Mouse (Mus musculus) neural tube, embryonic 12.5 days (tissue): Measurements from ENCODE around the gene Cyp27b1. TPM values are rescaled to one million over a fixed set of nuclear protein-coding genes. Genes with fewer than 3 reads are reported as not detected.

Source experiments
- ATAC-seq: fragments of 200-750 bp; cut with Nextera tagmentation; 2 replicates; pipeline ENCODE4 v1.8.0; 2017; ENCODE audit warnings: low read depth, mild to moderate bottlenecking, moderate TSS enrichment, moderate library complexity; ENCODE audit not compliant: low FRiP score
- H3K27ac ChIP-seq: fragments of 300-500 bp; sonication (generic); 2 replicates; pipeline ENCODE4 v1.5.1; 2016
- H3K27me3 ChIP-seq: fragments of 300-500 bp; sonication (generic); replicated peaks from 2 replicates; pipeline ENCODE4 v1.6.1; 2016; ENCODE audit warnings: mild to moderate bottlenecking
- H3K36me3 ChIP-seq: fragments of 300-500 bp; sonication (generic); 2 replicates; pipeline ENCODE4 v1.6.1; 2016; ENCODE audit warnings: mild to moderate bottlenecking
- H3K4me1 ChIP-seq: fragments of 300-500 bp; sonication (generic); 2 replicates; pipeline ENCODE4 v1.6.1; 2016
- H3K4me2 ChIP-seq: fragments of 300-500 bp; sonication (generic); replicated peaks from 2 replicates; pipeline ENCODE4 v1.6.1; 2016; ENCODE audit warnings: mild to moderate bottlenecking
- H3K4me3 ChIP-seq: fragments of 300-500 bp; sonication (generic); 2 replicates; pipeline ENCODE4 v1.5.1; 2016
- H3K9ac ChIP-seq: fragments of 300-500 bp; sonication (generic); 2 replicates; pipeline ENCODE4 v1.6.1; 2016; ENCODE audit warnings: mild to moderate bottlenecking
- H3K9me3 ChIP-seq: fragments of 300-500 bp; sonication (generic); 2 replicates; pipeline ENCODE4 v1.6.1; 2016; ENCODE audit warnings: mild to moderate bottlenecking
- WGBS: fragments of 180-500 bp; shearing (Covaris S2); methylation state at CpG from one replicate; pipeline ENCODE4 v1.1.7; 2016; 5-methylcytosine and 5-hydroxymethylcytosine counted together
- polyA plus RNA-seq: library from polyadenylated mRNA; unstranded; fragments of >200 nt; fragmentation: Nextera tagmentation; extraction: Ambion mirVana; gene quantifications from 2 replicates; pipeline ENCODE4 v1.2.1, GENCODE M21; 2016

The Cyp27b1 gene
- polyA plus RNA-seq, 1 experiment from 2014 or later, result 0.25 TPM

- no peak overlapping the region for H3K9ac ChIP-seq
- no peaks in the 10 kb centered on the region for H3K36me3 ChIP-seq
- WGBS, result 64% methylated on average over 5 of the region's 5 CpGs
- no peak for ATAC-seq
- no peak overlapping the region for H3K4me3 ChIP-seq
- H3K27ac ChIP-seq, result no peak overlapping the region
- no peak overlapping the region for H3K4me2 ChIP-seq
- no peaks in the 10 kb centered on the region for H3K9me3 ChIP-seq
- H3K4me1 ChIP-seq, result peaks cover 34% of the 10 kb centered on the region
- peaks cover 80% of the 10 kb centered on the region for H3K27me3 ChIP-seq
Observed at GRCm38 (mm10) chr10:127083915-127084306, 35.9 kb downstream of the Cyp27b1 start.

- no peaks in the 10 kb centered on the region for H3K9me3 ChIP-seq
- H3K27me3 ChIP-seq, result peaks cover 81% of the 10 kb centered on the region
- no peak overlapping the region for H3K9ac ChIP-seq
- no peak overlapping the region for H3K27ac ChIP-seq
- WGBS, result 82% methylated on average over 9 of the region's 9 CpGs
- H3K4me2 ChIP-seq, result no peak overlapping the region
- H3K4me1 ChIP-seq, result peaks cover 23% of the 10 kb centered on the region
- no peaks in the 10 kb centered on the region for H3K36me3 ChIP-seq
- H3K4me3 ChIP-seq, result no peak overlapping the region
- no peak for ATAC-seq
Observed at GRCm38 (mm10) chr10:127085052-127085451, 37.0 kb downstream of the Cyp27b1 start.

GRCm38 (mm10) chr10:127085633-127086032 is 37.6 kb downstream of the Cyp27b1 start:
- no peak overlapping the region for H3K4me2 ChIP-seq
- no peaks in the 10 kb centered on the region for H3K36me3 ChIP-seq
- H3K27ac ChIP-seq, result no peak overlapping the region
- H3K4me1 ChIP-seq, result peaks cover 19% of the 10 kb centered on the region
- peaks cover 81% of the 10 kb centered on the region for H3K27me3 ChIP-seq
- no peak overlapping the region for H3K9ac ChIP-seq
- no peak for ATAC-seq
- no peak overlapping the region for H3K4me3 ChIP-seq
- WGBS, result 77% methylated on average over 6 of the region's 6 CpGs
- no peaks in the 10 kb centered on the region for H3K9me3 ChIP-seq

- peak overlapping the region; percentile 13 for H3K4me3 ChIP-seq
- H3K4me1 ChIP-seq, result peaks cover 17% of the 10 kb centered on the region
- WGBS, result 8% methylated on average over 57 of the region's 57 CpGs
- 0 out of 2 replicates have a peak overlapping the region, but pooled peaks have one; percentile 26 for H3K9ac ChIP-seq
- peak overlapping the region; percentile 50 for H3K4me2 ChIP-seq
- no peaks in the 10 kb centered on the region for H3K9me3 ChIP-seq
- H3K36me3 ChIP-seq, result peaks cover 11% of the 10 kb centered on the region
- no peak for ATAC-seq
- peaks cover 68% of the 10 kb centered on the region for H3K27me3 ChIP-seq
- H3K27ac ChIP-seq, result no peak overlapping the region
Observed at GRCm38 (mm10) chr10:127090560-127091411, 42.7 kb downstream of the Cyp27b1 start.

GRCm38 (mm10) chr10:127091507-127092396 is 43.7 kb downstream of the Cyp27b1 start:
- ATAC-seq, result peak; percentile 41; the same call in 1 of the 2 replicates
- Histone ChIP-seq H3K36me3 (peaks cover 20% of the 10 kb centered on the region), H3K4me1 (peaks cover 17% of the 10 kb centered on the region), H3K27ac (no peak overlapping the region), H3K4me2 (peak overlapping the region; percentile 50), H3K27me3 (peaks cover 67% of the 10 kb centered on the region), H3K9ac (peak overlapping the region; percentile 26; the same call in 1 of the 2 replicates), H3K4me3 (peak overlapping the region; percentile 13), H3K9me3 (no peaks in the 10 kb centered on the region)
- WGBS, result 6% methylated on average over 51 of the region's 51 CpGs

GRCm38 (mm10) chr10:127092742-127093141 is 44.7 kb downstream of the Cyp27b1 start:
- Histone ChIP-seq H3K36me3 (peaks cover 28% of the 10 kb centered on the region), H3K4me1 (peaks cover 17% of the 10 kb centered on the region), H3K9me3 (no peaks in the 10 kb centered on the region), H3K9ac (no peak overlapping the region), H3K27me3 (peaks cover 57% of the 10 kb centered on the region), H3K27ac (no peak overlapping the region), H3K4me2 (no peak overlapping the region), H3K4me3 (no peak overlapping the region)
- no peak for ATAC-seq
- 64% methylated on average over 4 of the region's 4 CpGs for WGBS

- no peak overlapping the region for H3K27ac ChIP-seq
- H3K27me3 ChIP-seq, result peaks cover 41% of the 10 kb centered on the region
- peaks cover 17% of the 10 kb centered on the region for H3K4me1 ChIP-seq
- no peak for ATAC-seq
- H3K4me2 ChIP-seq, result no peak overlapping the region
- H3K9ac ChIP-seq, result no peak overlapping the region
- peaks cover 44% of the 10 kb centered on the region for H3K36me3 ChIP-seq
- H3K4me3 ChIP-seq, result no peak overlapping the region
- 63% methylated on average over 7 of the region's 7 CpGs for WGBS
- H3K9me3 ChIP-seq, result no peaks in the 10 kb centered on the region
Observed at GRCm38 (mm10) chr10:127094382-127094802, 46.3 kb downstream of the Cyp27b1 start.

GRCm38 (mm10) chr10:127098514-127098913 is 50.5 kb downstream of the Cyp27b1 start:
- Histone ChIP-seq H3K27ac (no peak overlapping the region), H3K9me3 (no peaks in the 10 kb centered on the region), H3K4me1 (no peaks in the 10 kb centered on the region), H3K4me2 (no peak overlapping the region), H3K36me3 (peaks cover 53% of the 10 kb centered on the region), H3K9ac (no peak overlapping the region), H3K27me3 (0 out of 2 replicates have a peak, but pooled peaks cover 3% of the 10 kb centered on the region), H3K4me3 (no peak overlapping the region)
- ATAC-seq, result no peak
- WGBS, result 81% methylated on average over 20 of the region's 20 CpGs

- H3K9me3 ChIP-seq, result no peaks in the 10 kb centered on the region
- 0 out of 2 replicates have a peak, but pooled peaks cover under 1% of the 10 kb centered on the region for H3K27me3 ChIP-seq
- H3K4me2 ChIP-seq, result no peak overlapping the region
- no peaks in the 10 kb centered on the region for H3K4me1 ChIP-seq
- no peak overlapping the region for H3K27ac ChIP-seq
- 95% methylated on average over 10 of the region's 10 CpGs for WGBS
- ATAC-seq, result no peak
- H3K9ac ChIP-seq, result no peak overlapping the region
- no peak overlapping the region for H3K4me3 ChIP-seq
- peaks cover 55% of the 10 kb centered on the region for H3K36me3 ChIP-seq
Observed at GRCm38 (mm10) chr10:127099191-127099590, 51.1 kb downstream of the Cyp27b1 start.

- H3K9ac ChIP-seq, result no peak overlapping the region
- H3K27ac ChIP-seq, result no peak overlapping the region
- H3K9me3 ChIP-seq, result no peaks in the 10 kb centered on the region
- no peak for ATAC-seq
- H3K4me2 ChIP-seq, result no peak overlapping the region
- no peaks in the 10 kb centered on the region for H3K4me1 ChIP-seq
- 93% methylated on average over 15 of the region's 15 CpGs for WGBS
- H3K36me3 ChIP-seq, result peaks cover 57% of the 10 kb centered on the region
- no peaks in the 10 kb centered on the region for H3K27me3 ChIP-seq
- H3K4me3 ChIP-seq, result no peak overlapping the region
Observed at GRCm38 (mm10) chr10:127099868-127100267, 51.8 kb downstream of the Cyp27b1 start.

GRCm38 (mm10) chr10:127100414-127100813 is 52.4 kb downstream of the Cyp27b1 start:
- H3K36me3 ChIP-seq, result peaks cover 54% of the 10 kb centered on the region
- WGBS, result 92% methylated on average over 8 of the region's 8 CpGs

GRCm38 (mm10) chr10:127101151-127101550 is 53.1 kb downstream of the Cyp27b1 start:
- Histone ChIP-seq H3K4me2 (no peak overlapping the region), H3K36me3 (peaks cover 51% of the 10 kb centered on the region), H3K9ac (no peak overlapping the region), H3K27me3 (no peaks in the 10 kb centered on the region), H3K4me1 (no peaks in the 10 kb centered on the region), H3K27ac (no peak overlapping the region), H3K4me3 (no peak overlapping the region), H3K9me3 (no peaks in the 10 kb centered on the region)
- ATAC-seq, result no peak
- 84% methylated on average over 6 of the region's 6 CpGs for WGBS

More at GRCm38 (mm10) chr10:127100414-127100813, 52.4 kb downstream of the Cyp27b1 start:
- no peak overlapping the region for H3K4me2 ChIP-seq
- H3K9me3 ChIP-seq, result no peaks in the 10 kb centered on the region
- no peaks in the 10 kb centered on the region for H3K27me3 ChIP-seq
- H3K4me1 ChIP-seq, result no peaks in the 10 kb centered on the region
- no peak overlapping the region for H3K27ac ChIP-seq
- ATAC-seq, result no peak
- H3K9ac ChIP-seq, result no peak overlapping the region
- H3K4me3 ChIP-seq, result no peak overlapping the region
